Mouse (Mus musculus) splenic B cell, adult 2 months (primary cell): ENCODE results near the gene Mtfp1.

Experiments
- DNase-seq: peaks from one replicate; pipeline ENCODE4 v3.0.0-alpha.2; 2011; ENCODE audit warnings: low read depth, low spot score
- H3K27me3 ChIP-seq: 2 replicates; pipeline ENCODE4 v1.6.1; 2012; ENCODE audit warnings: mild to moderate bottlenecking, low read length, moderate library complexity, mixed read lengths; ENCODE audit not compliant: control insufficient read depth, poor library complexity, insufficient read depth, severe bottlenecking
- H3K36me3 ChIP-seq: 2 replicates; pipeline ENCODE4 v1.6.1; 2012; ENCODE audit warnings: mild to moderate bottlenecking, low read length, moderate library complexity, mixed read lengths; ENCODE audit not compliant: control insufficient read depth, poor library complexity, insufficient read depth, severe bottlenecking

Mtfp1 gene

DNA sequence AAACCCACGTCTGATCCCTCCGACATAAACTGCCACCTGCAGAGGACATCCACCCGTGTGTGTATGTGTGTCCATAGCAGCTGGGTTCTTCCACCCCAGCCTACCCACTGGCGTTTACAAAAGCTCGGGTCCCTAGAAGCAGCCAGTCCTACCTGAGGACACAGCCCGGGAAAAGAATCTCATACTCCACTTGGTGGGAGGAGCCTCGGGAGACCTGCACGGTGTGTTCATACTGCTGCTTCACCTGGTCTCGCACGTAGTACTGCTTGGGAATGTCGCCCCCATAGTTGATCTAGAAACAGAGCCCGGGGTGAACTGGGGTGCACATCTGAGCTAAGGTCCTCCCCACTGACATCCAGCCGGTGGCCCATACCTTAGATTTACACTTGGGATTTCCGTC is 8.3 kb upstream of the Mtfp1 start:
- Histone ChIP-seq H3K27me3 (no peaks in the 10 kb centered on the region), H3K36me3 (no peaks in the 10 kb centered on the region)
- DNase-seq, result no peak

- no peaks in the 10 kb centered on the region for H3K36me3 ChIP-seq
- H3K27me3 ChIP-seq, result no peaks in the 10 kb centered on the region
- no peak for DNase-seq
These were observed 6.6 kb upstream of the Mtfp1 start for GRCm38 (mm10) chr11:4101851-4102250.

DNA sequence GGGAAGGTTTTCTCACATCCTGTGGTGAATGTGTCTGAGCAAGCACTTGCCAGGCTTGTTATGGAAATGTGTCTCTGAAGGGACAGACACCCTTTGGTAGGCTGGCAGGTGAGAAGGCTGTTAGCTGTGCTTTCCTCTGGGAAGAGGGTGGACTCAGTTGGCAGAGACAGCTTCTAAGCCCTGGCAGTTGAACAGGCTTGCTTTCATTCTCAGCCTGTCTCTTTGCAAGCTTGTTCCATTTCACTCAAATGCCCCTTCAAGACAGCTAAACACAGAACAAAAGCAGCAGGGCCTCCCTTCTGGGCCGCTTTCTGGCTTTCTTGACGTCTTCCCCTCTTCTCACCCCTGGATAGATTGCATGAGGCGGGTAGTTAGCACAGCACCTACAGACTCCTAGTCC is 4.2 kb upstream of the Mtfp1 start:
- DNase-seq, result no peak
- H3K27me3 ChIP-seq, result no peaks in the 10 kb centered on the region
- H3K36me3 ChIP-seq, result no peaks in the 10 kb centered on the region

DNA sequence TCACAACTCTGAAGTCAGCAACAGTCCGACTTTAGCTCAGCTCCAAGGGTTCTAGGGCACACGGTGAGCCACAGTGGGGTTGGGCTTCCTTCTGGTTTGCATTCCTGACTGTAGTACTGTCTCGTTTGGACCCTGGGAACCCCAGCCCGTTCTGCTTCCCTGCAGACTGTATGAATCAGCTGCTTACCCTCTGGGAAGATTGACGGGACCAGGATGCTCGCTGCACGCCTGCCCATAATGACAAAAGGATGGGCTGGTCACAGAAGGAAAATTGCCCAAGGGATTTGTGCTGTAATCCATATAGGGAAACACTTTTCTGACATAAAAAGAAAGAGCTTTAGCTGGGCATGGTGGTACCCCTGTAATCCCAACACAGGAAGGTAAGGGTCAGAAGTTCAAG is 3.6 kb upstream of the Mtfp1 start:
- DNase-seq, result no peak
- no peaks in the 10 kb centered on the region for H3K27me3 ChIP-seq

DNA sequence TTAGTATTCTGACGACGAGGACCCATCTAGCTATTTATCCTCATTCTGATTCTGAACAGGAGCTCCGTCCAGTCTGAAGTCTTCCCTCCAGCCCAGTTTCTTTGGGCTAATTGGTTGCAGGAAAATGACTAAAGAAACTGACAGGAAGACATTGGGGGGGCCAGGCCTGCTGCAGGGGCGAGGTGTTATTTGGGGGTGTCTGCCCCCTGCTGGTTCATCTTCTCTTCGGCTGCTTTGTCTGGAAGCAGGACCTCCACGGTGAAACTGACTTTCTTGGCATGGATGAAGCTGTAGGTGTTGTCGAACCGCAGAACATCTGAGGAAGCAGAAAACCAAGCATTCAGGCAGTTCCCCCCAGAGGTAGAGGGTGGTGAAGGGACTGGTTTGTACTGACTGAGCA is 2.9 kb upstream of the Mtfp1 start:
- Histone ChIP-seq H3K27me3 (no peaks in the 10 kb centered on the region), H3K36me3 (no peaks in the 10 kb centered on the region)
- peak; percentile 35 for DNase-seq

More for the DNA sequence above, 3.6 kb upstream of the Mtfp1 start:
- no peaks in the 10 kb centered on the region for H3K36me3 ChIP-seq

- Histone ChIP-seq H3K27me3 (no peaks in the 10 kb centered on the region), H3K36me3 (no peaks in the 10 kb centered on the region)
- no peak for DNase-seq
These were observed 1.9 kb upstream of the Mtfp1 start for GRCm38 (mm10) chr11:4097091-4097621.

DNA sequence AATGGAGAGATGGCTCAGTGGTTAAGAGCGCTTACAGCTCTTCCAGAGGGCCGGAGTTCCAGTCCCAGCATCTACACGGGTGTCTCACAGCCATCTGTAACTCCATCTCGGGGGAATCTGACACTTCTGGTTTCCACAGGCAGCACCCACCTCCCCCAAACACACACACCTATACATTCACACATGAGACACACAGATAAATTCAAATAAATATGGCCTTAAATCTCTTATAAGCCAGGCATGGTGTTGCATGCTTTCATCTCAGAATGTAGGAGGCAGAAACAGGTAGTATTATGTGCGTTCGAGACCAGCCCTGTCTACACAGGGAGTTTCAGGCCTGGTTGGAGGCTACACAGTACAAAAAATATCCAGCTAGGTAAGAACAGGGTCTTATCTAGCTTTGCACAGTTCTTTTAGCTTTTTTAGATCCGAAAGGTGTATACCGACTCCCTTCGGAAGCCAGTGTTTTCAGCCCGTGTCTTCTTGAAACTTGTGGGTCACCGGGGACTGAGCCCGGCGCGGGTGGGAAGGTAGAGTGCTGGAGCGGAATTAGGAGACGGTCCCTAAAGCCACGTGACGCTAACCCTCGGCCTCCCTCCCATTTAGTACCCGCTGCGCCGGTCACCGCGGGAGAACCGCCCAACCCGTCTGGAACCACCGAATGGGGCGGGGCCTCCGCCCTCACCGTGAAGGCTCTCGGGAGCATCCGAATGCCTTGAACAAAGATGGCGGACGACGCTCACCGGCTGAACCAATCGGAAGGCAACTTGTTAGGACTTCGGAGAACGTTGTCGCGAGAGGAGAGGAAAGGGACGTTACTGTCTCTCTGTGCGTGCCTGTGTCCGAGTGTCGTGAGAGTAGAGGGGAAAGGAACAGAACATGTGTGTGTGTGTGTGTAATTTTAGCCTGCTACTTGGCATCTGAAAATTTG is 1.1 kb upstream of the Mtfp1 start:
- no peaks in the 10 kb centered on the region for H3K36me3 ChIP-seq
- no peaks in the 10 kb centered on the region for H3K27me3 ChIP-seq
- DNase-seq, result peak; percentile 98

GRCm38 (mm10) chr11:4094378-4095170 is 671 bp downstream of the Mtfp1 start:
- Histone ChIP-seq H3K36me3 (no peaks in the 10 kb centered on the region), H3K27me3 (no peaks in the 10 kb centered on the region)
- peak; percentile 89 for DNase-seq

DNA sequence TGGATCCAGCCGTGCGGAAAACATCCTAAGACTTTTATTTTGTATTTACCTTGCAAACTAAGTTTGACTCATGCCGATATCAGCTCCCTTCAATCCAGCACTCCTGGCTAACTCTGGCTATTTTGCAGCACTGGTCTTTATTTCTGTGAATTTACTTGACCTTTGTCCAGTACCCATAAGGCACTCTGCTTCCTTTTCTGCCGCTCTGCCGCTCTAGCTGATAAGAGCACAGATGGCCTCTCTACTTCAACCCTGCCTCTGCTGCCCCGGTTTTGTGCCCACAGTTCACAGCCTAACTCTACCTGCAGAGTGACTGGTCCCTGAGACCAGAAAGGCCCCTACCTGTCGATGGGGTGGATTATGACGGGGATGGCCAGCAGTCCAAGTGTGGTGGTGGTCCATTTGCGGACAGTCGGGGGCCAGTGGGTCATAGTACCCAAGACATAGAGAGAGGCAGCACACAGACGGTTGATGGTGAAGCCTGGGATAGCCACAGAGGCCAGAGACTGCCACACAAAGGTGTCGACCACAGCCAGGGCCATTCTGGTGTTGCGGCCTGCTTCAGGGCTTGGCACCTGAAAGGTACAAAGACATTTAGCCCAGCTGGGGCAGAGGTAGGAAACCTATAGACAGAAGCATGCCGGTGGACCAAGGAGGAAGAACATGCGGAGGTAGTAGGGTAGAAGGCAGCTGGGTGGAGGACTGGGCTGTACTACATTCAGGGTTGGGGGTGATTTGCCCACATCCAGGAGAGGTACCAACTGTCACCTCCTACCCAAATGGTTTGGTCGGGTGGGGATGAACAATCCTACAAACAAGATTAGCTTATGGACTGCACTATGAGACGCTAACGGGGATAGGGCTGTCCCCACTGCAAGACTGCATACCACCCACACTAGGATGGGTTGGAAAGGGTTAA is 1.5 kb downstream of the Mtfp1 start:
- no peaks in the 10 kb centered on the region for H3K36me3 ChIP-seq
- DNase-seq, result no peak
- H3K27me3 ChIP-seq, result no peaks in the 10 kb centered on the region

DNA sequence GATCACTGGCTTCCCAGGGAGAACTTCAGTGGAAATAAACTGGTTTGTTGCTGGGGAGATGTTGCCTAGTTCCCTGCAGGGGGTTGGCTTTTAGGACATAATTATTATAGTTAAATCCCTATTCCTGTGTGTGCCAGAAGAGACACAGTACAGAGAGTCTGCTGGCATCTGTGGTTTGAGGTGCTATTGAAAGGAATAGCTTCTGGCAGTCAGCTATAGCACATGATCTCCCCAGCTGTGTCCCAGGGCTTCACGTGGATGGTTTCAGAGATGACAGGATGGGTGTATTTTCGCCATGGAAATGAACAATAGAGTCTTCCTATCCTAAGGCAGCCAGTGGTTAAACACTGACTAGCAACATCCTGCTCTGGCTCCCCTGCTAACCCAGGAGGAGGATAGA is 8.0 kb downstream of the Mtfp1 start:
- no peak for DNase-seq
- H3K27me3 ChIP-seq, result no peaks in the 10 kb centered on the region
- H3K36me3 ChIP-seq, result no peaks in the 10 kb centered on the region

GRCm38 (mm10) chr11:4086246-4086645 is 9.0 kb downstream of the Mtfp1 start:
- Histone ChIP-seq H3K27me3 (no peaks in the 10 kb centered on the region), H3K36me3 (no peaks in the 10 kb centered on the region)
- DNase-seq, result no peak

GRCm38 (mm10) chr11:4083316-4084078 is 11.7 kb downstream of the Mtfp1 start:
- Histone ChIP-seq H3K36me3 (no peaks in the 10 kb centered on the region), H3K27me3 (no peaks in the 10 kb centered on the region)
- peak; percentile 75 for DNase-seq

GRCm38 (mm10) chr11:4080219-4080618 is 15.0 kb downstream of the Mtfp1 start:
- DNase-seq, result peak; percentile 72
- Histone ChIP-seq H3K36me3 (no peaks in the 10 kb centered on the region), H3K27me3 (no peaks in the 10 kb centered on the region)
